19 mouse cellular contexts compared by ENCODE assay signal in the genomic region with DNA sequence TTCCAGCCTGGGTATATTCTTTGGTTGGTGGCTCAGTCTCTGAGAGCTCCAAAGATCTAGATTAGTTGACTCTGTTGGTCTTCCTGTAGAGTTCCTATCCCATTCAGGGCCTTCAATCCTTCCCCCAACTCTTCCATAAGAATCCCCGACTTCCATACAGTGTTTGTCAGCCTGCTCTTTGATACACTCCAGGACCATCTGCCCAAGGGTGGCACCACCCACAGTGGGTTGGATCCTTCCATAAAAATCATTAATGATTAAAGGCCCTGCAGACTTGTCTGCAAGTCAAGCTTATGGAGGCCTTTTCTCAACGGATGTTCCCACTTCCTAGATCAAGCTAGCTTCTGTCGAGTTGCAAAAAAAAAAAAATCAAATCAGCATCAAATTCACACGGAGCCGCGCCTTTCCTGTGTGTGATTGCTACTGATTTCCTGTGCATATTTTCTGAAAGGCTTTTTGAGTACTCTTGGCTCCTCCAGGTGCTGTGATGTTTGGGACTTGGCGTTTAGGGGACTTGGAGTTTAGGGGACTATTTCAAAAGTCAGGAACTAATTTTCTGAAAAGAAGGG.
A peak's percentile ranks its signal among the peaks of the same experiment; 100 is the strongest.
DNase-seq lines count a peak whose midpoint lies in the region; ATAC-seq and TF ChIP-seq lines count a peak whose summit lies in the region.
"Had no signal": no experiment of that assay in that cellular context is flagged by ENCODE, and none has a peak within 500 bp of the region (broad histone marks: within the 10 kb centered on the region; RNA-seq: fewer than 3 reads in every experiment).

No protein-coding gene starts in this region.

- no peak for TF ChIP-seq POLR2A in spleen, adult 2 months (IDR thresholded peaks at IDR 0.05; ENCODE audit: low read depth, low read length)

- ATAC-seq in CD4-positive, CD25-positive, alpha-beta regulatory T cell, adult 4 months = peak; percentile 53
- ATAC-seq in inflammation-experienced regulatory T-cells, adult 6 months = peak; percentile 35
- ATAC-seq: forebrain, embryonic 15.5 days; Patski had no signal

- H3K27ac ChIP-seq in spleen, adult 2 months (ENCODE audit: insufficient read depth, low read length) = 0 out of 2 replicates have a peak overlapping the region, but pooled peaks have one; percentile 57
- H3K27ac ChIP-seq: embryonic facial prominence, embryonic 12.5 days; forebrain, embryonic 15.5 days; heart, embryonic 10.5 days; heart, embryonic 15.5 days; hindbrain, embryonic 13.5 days had no signal

- WGBS in spleen, adult 2 months = 26% methylated on average over 7 of the region's 7 CpGs

- TF ChIP-seq CTCF in spleen, adult 2 months (IDR thresholded peaks at IDR 0.05; ENCODE audit: extremely low read depth, insufficient read depth, insufficient read length, insufficient replicate concordance) = no peak

- no peak for DNase-seq in spleen, adult 2 months (ENCODE audit: low read depth in 1 of 2, low spot score in 2 of 2)
- no peak for DNase-seq in spleen, adult 12 weeks (ENCODE audit: low spot score)
- DNase-seq in cerebellum, adult 11 months = no peak
- no peak for DNase-seq in layer of hippocampus, adult 8-10 months (ENCODE audit: low spot score in 2 of 2)
- DNase-seq: adrenal gland, postnatal 10 days; cerebellum, adult 11-12 months; cerebellum, adult 9-10 months; cerebellum, postnatal 25 days; gastrocnemius, postnatal 36 days; heart, adult 18-20 months; heart, postnatal 14 days had no signal

- no peak overlapping the region for H3K4me3 ChIP-seq in spleen, adult 2 months (ENCODE audit: extremely low read depth, insufficient read depth, insufficient read length)
- H3K4me3 ChIP-seq: embryonic facial prominence, embryonic 12.5 days; forebrain, embryonic 15.5 days; heart, embryonic 10.5 days; heart, embryonic 15.5 days; hindbrain, embryonic 13.5 days had no signal

- no peaks in the 10 kb centered on the region for H3K27me3 ChIP-seq in spleen, adult 2 months (ENCODE audit: control insufficient read depth, insufficient read depth, low read length)
- H3K27me3 ChIP-seq: embryonic facial prominence, embryonic 12.5 days; forebrain, embryonic 15.5 days; heart, embryonic 15.5 days; hindbrain, embryonic 13.5 days had no signal

- H3K36me3 ChIP-seq in spleen, adult 2 months (ENCODE audit: control insufficient read depth, insufficient read depth, low read length) = no peaks in the 10 kb centered on the region
- H3K36me3 ChIP-seq: embryonic facial prominence, embryonic 12.5 days; forebrain, embryonic 15.5 days; heart, embryonic 10.5 days; heart, embryonic 15.5 days; hindbrain, embryonic 13.5 days had no signal

- peaks cover 4% of the 10 kb centered on the region for H3K4me1 ChIP-seq in spleen, adult 2 months (ENCODE audit: control insufficient read depth, insufficient read depth, insufficient read length)
- H3K4me1 ChIP-seq: embryonic facial prominence, embryonic 12.5 days; heart, embryonic 10.5 days; heart, embryonic 15.5 days; hindbrain, embryonic 13.5 days had no signal
